Mouse (Mus musculus) bone marrow macrophage, adult 2 months (primary cell): ENCODE measurements around the gene Mtf1.

ENCODE experiments used
- CTCF ChIP-seq: IDR thresholded peaks from 2 replicates; pipeline ENCODE4 v1.5.1; 2012; ENCODE audit warnings: low read depth, mild to moderate bottlenecking, low read length, moderate library complexity
- POLR2A ChIP-seq: IDR thresholded peaks from 2 replicates; pipeline ENCODE4 v1.6.1; 2012; ENCODE audit warnings: mild to moderate bottlenecking, low read depth, low read length, borderline replicate concordance

- TF ChIP-seq POLR2A (no peak), CTCF (no peak)
Measured at GRCm38 (mm10) chr4:124858370-124858769, 56.5 kb downstream of the Mtf1 start.
